Mouse (Mus musculus) olfactory bulb, adult 2 months (tissue): ENCODE results near the gene Trip6.

Experiments
- CTCF ChIP-seq: fragments of 200-500 bp; IDR thresholded peaks from 2 replicates; pipeline ENCODE4 v1.5.1; 2012; ENCODE audit warnings: low read depth, mild to moderate bottlenecking, low read length, moderate library complexity; ENCODE audit not compliant: insufficient read depth
- POLR2A ChIP-seq: fragments of 200-500 bp; IDR thresholded peaks from 2 replicates; pipeline ENCODE4 v1.6.1; 2012; ENCODE audit warnings: mild to moderate bottlenecking, low read depth, low read length, moderate library complexity; ENCODE audit not compliant: insufficient read depth

DNA sequence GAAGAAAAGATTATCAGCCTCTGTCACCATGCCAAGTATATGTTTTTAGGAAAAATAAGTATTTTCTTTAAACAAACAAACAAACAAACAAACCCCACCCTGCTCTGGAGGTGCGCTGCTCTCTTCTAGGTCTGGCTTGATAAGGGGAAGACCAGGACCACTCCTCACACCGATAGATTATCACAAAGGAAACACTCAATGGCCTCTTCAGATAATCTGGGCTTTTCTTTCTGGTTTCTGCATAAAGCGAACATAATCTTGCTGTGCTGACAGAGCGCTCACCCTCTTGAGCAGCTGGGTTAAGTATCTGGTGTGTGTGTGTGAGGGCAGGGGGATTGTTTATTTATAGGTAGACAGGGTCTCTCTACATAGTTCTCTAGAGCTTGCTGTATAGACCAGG is 10.6 kb downstream of the Trip6 start:
- TF ChIP-seq CTCF (no peak), POLR2A (no peak)
